Comparison of ENCODE assay signal across 10 mouse cellular contexts in genomic region chr4:119127229-119127628, GRCm38 (mm10). TPM values are rescaled to one million over a fixed set of nuclear protein-coding genes. Genes with fewer than 3 reads are reported as not detected.
DNase-seq lines count a peak whose midpoint lies in the region; ATAC-seq and TF ChIP-seq lines count a peak whose summit lies in the region.
"Had no signal": no experiment of that assay in that cellular context is flagged by ENCODE, and none has a peak within 500 bp of the region (broad histone marks: within the 10 kb centered on the region; RNA-seq: fewer than 3 reads in every experiment).

No protein-coding gene starts in this region.

- peaks cover 10% of the 10 kb centered on the region for H3K36me3 ChIP-seq in hindbrain, embryonic 13.5 days
- peaks cover 7% of the 10 kb centered on the region; the same call in 1 of the 2 replicates for H3K36me3 ChIP-seq in hindbrain, postnatal 0 days (ENCODE audit: insufficient read depth, low read length)
- H3K36me3 ChIP-seq in heart, embryonic 16.5 days (ENCODE audit: control insufficient read depth, insufficient read depth): peaks cover 9% of the 10 kb centered on the region; the same call in 1 of the 2 replicates
- H3K36me3 ChIP-seq in macrophage (ENCODE audit: inconsistent target): no peaks in the 10 kb centered on the region; the same call in 1 of the 2 replicates
- peaks cover 27% of the 10 kb centered on the region for H3K36me3 ChIP-seq in hindbrain, embryonic 12.5 days
- 0 out of 2 replicates have a peak, but pooled peaks cover 3% of the 10 kb centered on the region for H3K36me3 ChIP-seq in hindbrain, embryonic 11.5 days (ENCODE audit: control insufficient read depth, insufficient read depth, low read length)

- TF ChIP-seq CTCF in hindbrain, postnatal 0 days (IDR thresholded peaks at IDR 0.05; ENCODE audit: low read depth): no peak

- no peak overlapping the region for H3K27ac ChIP-seq in hindbrain, embryonic 13.5 days
- H3K27ac ChIP-seq in hindbrain, postnatal 0 days: no peak overlapping the region
- peak overlapping the region; percentile 46; the same call in 1 of the 2 replicates for H3K27ac ChIP-seq in heart, embryonic 16.5 days (ENCODE audit: low read length)
- H3K27ac ChIP-seq in macrophage: peak overlapping the region; percentile 91
- no peak overlapping the region for H3K27ac ChIP-seq in hindbrain, embryonic 12.5 days
- H3K27ac ChIP-seq in hindbrain, embryonic 11.5 days (ENCODE audit: low read depth, low read length): no peak overlapping the region

- H3K9me3 ChIP-seq in hindbrain, embryonic 13.5 days: no peaks in the 10 kb centered on the region
- no peaks in the 10 kb centered on the region for H3K9me3 ChIP-seq in hindbrain, postnatal 0 days (ENCODE audit: low read length)
- no peaks in the 10 kb centered on the region for H3K9me3 ChIP-seq in heart, embryonic 16.5 days (replicated peaks; ENCODE audit: control insufficient read depth, low read length)
- no peaks in the 10 kb centered on the region for H3K9me3 ChIP-seq in hindbrain, embryonic 12.5 days (replicated peaks)
- H3K9me3 ChIP-seq in hindbrain, embryonic 11.5 days (ENCODE audit: control insufficient read depth, low read length): no peaks in the 10 kb centered on the region

- no peak overlapping the region for H3K4me3 ChIP-seq in hindbrain, embryonic 13.5 days
- no peak overlapping the region for H3K4me3 ChIP-seq in hindbrain, postnatal 0 days (ENCODE audit: low read length)
- H3K4me3 ChIP-seq in heart, embryonic 16.5 days (ENCODE audit: low read length): no peak overlapping the region
- no peak overlapping the region for H3K4me3 ChIP-seq in macrophage (ENCODE audit: inconsistent target)
- H3K4me3 ChIP-seq in hindbrain, embryonic 12.5 days: no peak overlapping the region
- H3K4me3 ChIP-seq in hindbrain, embryonic 11.5 days (ENCODE audit: low read depth, low read length): no peak overlapping the region

- no peak for DNase-seq in hindbrain, postnatal 0 days (ENCODE audit: low spot score)
- DNase-seq in thymus, postnatal 10 days (ENCODE audit: low spot score in 2 of 2): peak; percentile 31 to 59
- DNase-seq in embryo, embryonic 9.5 days (ENCODE audit: extremely low spot score): no peak
- DNase-seq in hindbrain, embryonic 11.5 days (ENCODE audit: low spot score): no peak
- DNase-seq: cerebellum, adult 9-10 months; kidney, postnatal 10 days had no signal

- no peak overlapping the region for H3K4me2 ChIP-seq in hindbrain, embryonic 13.5 days
- H3K4me2 ChIP-seq in hindbrain, postnatal 0 days (ENCODE audit: low read depth, low read length): no peak overlapping the region
- no peak overlapping the region for H3K4me2 ChIP-seq in heart, embryonic 16.5 days (ENCODE audit: low read depth, low read length)
- no peak overlapping the region for H3K4me2 ChIP-seq in hindbrain, embryonic 12.5 days (replicated peaks)
- no peak overlapping the region for H3K4me2 ChIP-seq in hindbrain, embryonic 11.5 days (replicated peaks; ENCODE audit: low read depth, low read length)

- H3K9ac ChIP-seq in hindbrain, embryonic 13.5 days: 0 out of 2 replicates have a peak overlapping the region, but pooled peaks have one; percentile 35
- H3K9ac ChIP-seq in hindbrain, postnatal 0 days (replicated peaks; ENCODE audit: low read length): no peak overlapping the region
- no peak overlapping the region; the same call in 1 of the 2 replicates for H3K9ac ChIP-seq in heart, embryonic 16.5 days (ENCODE audit: low read length)
- H3K9ac ChIP-seq in hindbrain, embryonic 12.5 days: no peak overlapping the region
- H3K9ac ChIP-seq in hindbrain, embryonic 11.5 days (ENCODE audit: low read depth, low read length): no peak overlapping the region

- WGBS in hindbrain, embryonic 13.5 days: 83% methylated on average over 6 of the region's 6 CpGs
- WGBS in hindbrain, postnatal 0 days: 77% methylated on average over 6 of the region's 6 CpGs
- WGBS in heart, embryonic 16.5 days: 56% methylated on average over 6 of the region's 6 CpGs
- WGBS in macrophage (ENCODE audit: missing documents): 0% methylated on average over 6 of the region's 6 CpGs
- 78% methylated on average over 6 of the region's 6 CpGs for WGBS in hindbrain, embryonic 12.5 days
- 79% methylated on average over 6 of the region's 6 CpGs for WGBS in hindbrain, embryonic 11.5 days

- no peak for ATAC-seq in hindbrain, embryonic 13.5 days (ENCODE audit: low FRiP score)
- ATAC-seq in hindbrain, postnatal 0 days: no peak
- no peak for ATAC-seq in heart, embryonic 16.5 days (replicated peaks; ENCODE audit: extremely low read depth, insufficient read depth, low FRiP score)
- no peak for ATAC-seq in hindbrain, embryonic 12.5 days (ENCODE audit: low FRiP score)
- no peak for ATAC-seq in hindbrain, embryonic 11.5 days (ENCODE audit: low FRiP score)

- H3K79me2 ChIP-seq in macrophage (ENCODE audit: inconsistent target): peaks cover 58% of the 10 kb centered on the region

- H3K27me3 ChIP-seq in hindbrain, embryonic 13.5 days: no peaks in the 10 kb centered on the region
- H3K27me3 ChIP-seq in hindbrain, postnatal 0 days (ENCODE audit: insufficient read depth, low read length): no peaks in the 10 kb centered on the region
- H3K27me3 ChIP-seq in heart, embryonic 16.5 days (ENCODE audit: control insufficient read depth, insufficient read depth, low read length): no peaks in the 10 kb centered on the region
- no peaks in the 10 kb centered on the region for H3K27me3 ChIP-seq in hindbrain, embryonic 12.5 days
- no peaks in the 10 kb centered on the region for H3K27me3 ChIP-seq in hindbrain, embryonic 11.5 days (ENCODE audit: control insufficient read depth, insufficient read depth, low read length)

- H3K4me1 ChIP-seq in hindbrain, embryonic 13.5 days (replicated peaks): no peaks in the 10 kb centered on the region; the same call in 1 of the 2 replicates
- H3K4me1 ChIP-seq in hindbrain, postnatal 0 days (ENCODE audit: insufficient read depth, low read length): no peaks in the 10 kb centered on the region
- H3K4me1 ChIP-seq in heart, embryonic 16.5 days (ENCODE audit: control insufficient read depth, insufficient read depth, low read length): peaks cover 53% of the 10 kb centered on the region
- H3K4me1 ChIP-seq in hindbrain, embryonic 12.5 days: peaks cover 3% of the 10 kb centered on the region; the same call in 1 of the 2 replicates
- H3K4me1 ChIP-seq in hindbrain, embryonic 11.5 days (replicated peaks; ENCODE audit: control insufficient read depth, insufficient read depth, low read length): no peaks in the 10 kb centered on the region; the same call in 1 of the 2 replicates

RNA-seq across cellular contexts. Expression of gene Slc2a1, which starts 18.7 kb away (rescaled TPM):
- polyA plus RNA-seq in hindbrain, embryonic 13.5 days (2015; fragmentation: Nextera tagmentation; extraction: Ambion mirVana): 94.4 and 96.5 TPM in 2 replicates
- total RNA-seq in hindbrain, postnatal 0 days (2014; rRNA removed): 119 and 120 TPM in 2 replicates
- 48.8 and 50.6 TPM in 2 replicates for polyA plus RNA-seq in hindbrain, postnatal 0 days (2015; fragmentation: Nextera tagmentation; extraction: Ambion mirVana)
- 129 and 136 TPM in 2 replicates for polyA plus RNA-seq in heart, embryonic 16.5 days (2015; fragmentation: Nextera tagmentation; extraction: Ambion mirVana)
- total RNA-seq in macrophage (2018; cell fraction: chromatin; rRNA removed): 10 to 100 TPM in 9 of 26 experiments, 1 to 10 TPM in 17; 4.2 to 20.1 (median 7.7) TPM
- 10 to 100 TPM in 12 of 26 experiments, 1 to 10 TPM in 14; 7.0 to 33.1 (median 9.9) TPM for total RNA-seq in macrophage (2018; cell fraction: cytosol; rRNA removed)
- 10 to 100 TPM; 10.4 to 34.0 (median 18.2) TPM for total RNA-seq in macrophage (2018; cell fraction: nucleus; rRNA removed)
- polyA plus RNA-seq in macrophage (2018): 5.5 to 14.5 TPM (median 7.5 TPM) in 3 replicates
- polyA plus RNA-seq in hindbrain, embryonic 12.5 days (2016; fragmentation: Nextera tagmentation; extraction: Ambion mirVana): 103 and 112 TPM in 2 replicates
- polyA plus RNA-seq in hindbrain, embryonic 11.5 days (2014; fragmentation: Nextera tagmentation; extraction: Ambion mirVana): 134 and 137 TPM in 2 replicates

RNA-seq across cellular contexts. Expression of gene Zfp691, which starts 46.8 kb away (rescaled TPM):
- polyA plus RNA-seq in hindbrain, embryonic 13.5 days (2015; fragmentation: Nextera tagmentation; extraction: Ambion mirVana): 7.4 and 7.6 TPM in 2 replicates
- total RNA-seq in hindbrain, postnatal 0 days (2014; rRNA removed): 4.6 and 198 TPM in 2 replicates
- 3.6 and 3.7 TPM in 2 replicates for polyA plus RNA-seq in hindbrain, postnatal 0 days (2015; fragmentation: Nextera tagmentation; extraction: Ambion mirVana)
- 7.7 and 10.8 TPM in 2 replicates for polyA plus RNA-seq in heart, embryonic 16.5 days (2015; fragmentation: Nextera tagmentation; extraction: Ambion mirVana)
- total RNA-seq in macrophage (2018; cell fraction: chromatin; rRNA removed): 1 to 10 TPM in 18 of 26 experiments, under 1 TPM in 5, not detected in 3; 0.33 to 7.1 (median 2.2) TPM
- total RNA-seq in macrophage (2018; cell fraction: cytosol; rRNA removed): 1 to 10 TPM in 19 of 26 experiments, under 1 TPM in 7; 0.47 to 2.8 (median 1.4) TPM
- total RNA-seq in macrophage (2018; cell fraction: nucleus; rRNA removed): 1 to 10 TPM in 21 of 26 experiments, under 1 TPM in 5; 0.42 to 8.2 (median 2.4) TPM
- 1.2 to 2.2 TPM (median 1.6 TPM) in 3 replicates for polyA plus RNA-seq in macrophage (2018)
- 7.3 and 9.7 TPM in 2 replicates for polyA plus RNA-seq in hindbrain, embryonic 12.5 days (2016; fragmentation: Nextera tagmentation; extraction: Ambion mirVana)
- polyA plus RNA-seq in hindbrain, embryonic 11.5 days (2014; fragmentation: Nextera tagmentation; extraction: Ambion mirVana): 7.4 and 8.3 TPM in 2 replicates

Comparison
In these comparisons a context has a peak if more than half of its experiments do, and no peak if none do; other contexts are left out.
1. H3K27ac ChIP-seq: peak in heart, embryonic 16.5 days (single experiment) and macrophage (single experiment); none in hindbrain, embryonic 13.5 days (single experiment), hindbrain, postnatal 0 days (single experiment), hindbrain, embryonic 12.5 days (single experiment) and hindbrain, embryonic 11.5 days (single experiment).
2. DNase-seq: peak in thymus, postnatal 10 days (2 of 2); none in hindbrain, postnatal 0 days (single experiment), embryo, embryonic 9.5 days (single experiment) and hindbrain, embryonic 11.5 days (single experiment).